Mouse (Mus musculus) stomach, postnatal 0 days (tissue): ENCODE measurements around the gene Fgfr2. TPM values are rescaled to one million over a fixed set of nuclear protein-coding genes. Genes with fewer than 3 reads are reported as not detected.

ENCODE experiments used
- ATAC-seq: fragments of 200-750 bp; cut with Nextera tagmentation; 2 replicates; pipeline ENCODE4 v1.8.0; 2017; ENCODE audit not compliant: low FRiP score, low TSS enrichment
- DNase-seq: peaks from one replicate; pipeline ENCODE4 v3.0.0-alpha.2; 2016; ENCODE audit warnings: low spot score
- H3K27ac ChIP-seq: fragments of 300-500 bp; sonication (generic); replicated peaks from 2 replicates; pipeline ENCODE4 v1.5.1; 2014; ENCODE audit warnings: mild to moderate bottlenecking, control low read depth
- H3K27me3 ChIP-seq: fragments of 300-500 bp; sonication (generic); 2 replicates; pipeline ENCODE4 v1.6.1; 2014; ENCODE audit warnings: low read length; ENCODE audit not compliant: control insufficient read depth, insufficient read depth
- H3K36me3 ChIP-seq: fragments of 300-500 bp; sonication (generic); 2 replicates; pipeline ENCODE4 v1.6.1; 2014; ENCODE audit warnings: low read length, mixed read lengths; ENCODE audit not compliant: control insufficient read depth, insufficient read depth
- H3K4me1 ChIP-seq: fragments of 300-500 bp; sonication (generic); replicated peaks from 2 replicates; pipeline ENCODE4 v1.6.1; 2014; ENCODE audit warnings: antibody characterized with exemption; ENCODE audit not compliant: control insufficient read depth, insufficient read depth
- H3K4me2 ChIP-seq: fragments of 300-500 bp; sonication (generic); replicated peaks from 2 replicates; pipeline ENCODE4 v1.6.1; 2014; ENCODE audit warnings: low read depth, mild to moderate bottlenecking, control low read depth, moderate library complexity
- H3K4me3 ChIP-seq: fragments of 300-500 bp; sonication (generic); 2 replicates; pipeline ENCODE4 v1.5.1; 2014; ENCODE audit warnings: low read depth, low read length, control low read depth
- H3K9ac ChIP-seq: fragments of 300-500 bp; sonication (generic); 2 replicates; pipeline ENCODE4 v1.6.1; 2014; ENCODE audit warnings: mild to moderate bottlenecking, low read length, control low read depth, mixed read lengths
- H3K9me3 ChIP-seq: fragments of 300-500 bp; sonication (generic); 2 replicates; pipeline ENCODE4 v1.6.1; 2016; ENCODE audit warnings: low read length; ENCODE audit not compliant: control insufficient read depth
- CTCF ChIP-seq: IDR thresholded peaks from 2 replicates; pipeline ENCODE4 v1.5.1; 2016; ENCODE audit warnings: antibody characterized with exemption, low read depth, mild to moderate bottlenecking, moderate library complexity
- EP300 ChIP-seq: optimal IDR thresholded peaks from 2 replicates; pipeline ENCODE3; 2016; ENCODE audit warnings: antibody characterized with exemption
- WGBS: fragments of 180-500 bp; shearing (Covaris S2); extraction: QIAGEN DNeasy Blood & Tissue Kit; methylation state at CpG from one replicate; pipeline ENCODE4 v1.1.7; 2014; 5-methylcytosine and 5-hydroxymethylcytosine counted together
- microRNA-seq: library from miRNA; unstranded; fragments of <30 nt; microRNA quantifications from one replicate; pipeline ENCODE4, GENCODE M21; 2016
- polyA plus RNA-seq: library from polyadenylated mRNA; unstranded; fragments of >200 nt; fragmentation: Nextera tagmentation; extraction: Ambion mirVana; gene quantifications from 2 replicates; pipeline ENCODE4 v1.2.1, GENCODE M21; 2015

Fgfr2 gene
- polyA plus RNA-seq, 1 experiment from 2014 or later: 60.8 TPM

GRCm38 (mm10) chr7:130114436-130114835 is 3008.7 kb downstream of the Fgfr2 start:
- Histone ChIP-seq H3K9ac (no peak overlapping the region), H3K36me3 (no peaks in the 10 kb centered on the region), H3K27ac (no peak overlapping the region), H3K4me1 (no peaks in the 10 kb centered on the region), H3K27me3 (no peaks in the 10 kb centered on the region), H3K4me2 (no peak overlapping the region), H3K4me3 (no peak overlapping the region), H3K9me3 (no peaks in the 10 kb centered on the region)
- DNase-seq: no peak
- WGBS: 58% methylated on average over 4 of the region's 4 CpGs
- no peak for ATAC-seq
- TF ChIP-seq EP300 (no peak), CTCF (no peak)

Small RNAs within 50 kb of the gene (microRNA-seq; reads per million reads assigned to microRNA genes)
- not detected for gene Mir7061

Other genes starting within 250 kb of the Fgfr2 start
- gene Zranb1, start 192.2 kb downstream of the Fgfr2 start, polyA plus RNA-seq: 16.9 and 17.9 TPM in 2 replicates
- gene Ctbp2, start 1.0 kb upstream of the Fgfr2 start, polyA plus RNA-seq: 48.6 and 55.6 TPM in 2 replicates